Mouse (Mus musculus): ENCODE results near the gene Fam207a.

The Fam207a gene

GRCm38 (mm10) chr10:77531026-77532019, 15.7 kb upstream of the Fam207a start:
- DNase-seq (ENCODE audit: low spot score in 2 of 2), result no peak

- no peak for DNase-seq (ENCODE audit: low spot score in 2 of 2)
These were observed 14.6 kb upstream of the Fam207a start, which contains the start of gene Itgb2 for GRCm38 (mm10) chr10:77530140-77530539. Gene Itgb2 (plus strand): TSS chr10:77530252.

- no peak for DNase-seq (ENCODE audit: low spot score in 2 of 2)
These were observed 13.0 kb upstream of the Fam207a start for GRCm38 (mm10) chr10:77528634-77529033.

- no peak for DNase-seq (ENCODE audit: low spot score in 2 of 2)
These were observed 10.9 kb upstream of the Fam207a start for GRCm38 (mm10) chr10:77526488-77526887.

GRCm38 (mm10) chr10:77523321-77523720, 7.7 kb upstream of the Fam207a start:
- DNase-seq (ENCODE audit: low spot score in 2 of 2), result no peak

GRCm38 (mm10) chr10:77522746-77523145, 7.2 kb upstream of the Fam207a start:
- DNase-seq (ENCODE audit: low spot score in 2 of 2), result no peak

GRCm38 (mm10) chr10:77522021-77522731, 6.6 kb upstream of the Fam207a start:
- DNase-seq (ENCODE audit: low spot score in 2 of 2), result no peak

- no peak for DNase-seq (ENCODE audit: low spot score in 2 of 2)
These were observed 4.9 kb upstream of the Fam207a start for GRCm38 (mm10) chr10:77520497-77520896.

- no peak for DNase-seq (ENCODE audit: low spot score in 2 of 2)
These were observed 3.6 kb upstream of the Fam207a start for GRCm38 (mm10) chr10:77519191-77519590.

GRCm38 (mm10) chr10:77517801-77518200, 2.2 kb upstream of the Fam207a start:
- no peak for DNase-seq (ENCODE audit: low spot score in 2 of 2)

- no peak for DNase-seq (ENCODE audit: low spot score in 2 of 2)
These were observed 1.6 kb upstream of the Fam207a start for GRCm38 (mm10) chr10:77517066-77517620.

GRCm38 (mm10) chr10:77516379-77516951, 880 bp upstream of the Fam207a start:
- DNase-seq (ENCODE audit: low spot score in 2 of 2), result no peak

GRCm38 (mm10) chr10:77510225-77510982, 5.2 kb downstream of the Fam207a start:
- no peak for DNase-seq (ENCODE audit: low spot score in 2 of 2)

- peak in 1 of 2 experiments; percentile 76 for DNase-seq (ENCODE audit: low spot score in 2 of 2)
These were observed 6.0 kb downstream of the Fam207a start for GRCm38 (mm10) chr10:77509403-77510187.

GRCm38 (mm10) chr10:77508744-77509143, 6.8 kb downstream of the Fam207a start:
- DNase-seq (ENCODE audit: low spot score in 2 of 2), result no peak

GRCm38 (mm10) chr10:77507779-77508178, 7.8 kb downstream of the Fam207a start:
- DNase-seq (ENCODE audit: low spot score in 2 of 2), result no peak

- DNase-seq (ENCODE audit: low spot score in 2 of 2), result no peak
These were observed 8.5 kb downstream of the Fam207a start for GRCm38 (mm10) chr10:77506961-77507577.

GRCm38 (mm10) chr10:77506526-77506925, 9.1 kb downstream of the Fam207a start:
- DNase-seq (ENCODE audit: low spot score in 2 of 2), result no peak

- no peak for DNase-seq (ENCODE audit: low spot score in 2 of 2)
These were observed 11.4 kb downstream of the Fam207a start for GRCm38 (mm10) chr10:77504143-77504542.
